Comparison of ENCODE assay signal across 7 mouse cellular contexts in genomic region chr10:95142844-95143435, GRCm38 (mm10).
DNase-seq lines count a peak whose midpoint lies in the region; ATAC-seq and TF ChIP-seq lines count a peak whose summit lies in the region.

No protein-coding gene starts in this region.

- peak; percentile 82 for ATAC-seq in cerebellum, adult (ENCODE audit: insufficient number of reproducible peaks, low FRiP score, low TSS enrichment)
- peak; percentile 85 for ATAC-seq in heart, embryonic 12.5 days (ENCODE audit: insufficient number of reproducible peaks, low FRiP score)
- ATAC-seq in limb, embryonic 12.5 days (ENCODE audit: insufficient number of reproducible peaks, insufficient read depth, low FRiP score, low TSS enrichment, low read depth) = peak; percentile 79; the same call in 1 of the 2 replicates
- ATAC-seq in midbrain, postnatal 0 days (ENCODE audit: low FRiP score) = peak; percentile 61

- H3K9me3 ChIP-seq in heart, embryonic 12.5 days (replicated peaks) = no peaks in the 10 kb centered on the region
- no peaks in the 10 kb centered on the region for H3K9me3 ChIP-seq in limb, embryonic 12.5 days
- H3K9me3 ChIP-seq in midbrain, postnatal 0 days (ENCODE audit: low read length) = no peaks in the 10 kb centered on the region

- peak; percentile 75 for DNase-seq in fibroblast of lung, adult 2 months (ENCODE audit: low read depth)
- peak; percentile 77 for DNase-seq in kidney, adult 9 months
- DNase-seq in midbrain, postnatal 0 days (ENCODE audit: low spot score) = peak; percentile 88
- DNase-seq in testis, postnatal 14 days (ENCODE audit: low spot score) = peak; percentile 28

- H3K4me3 ChIP-seq in heart, embryonic 12.5 days = no peak overlapping the region
- no peak overlapping the region for H3K4me3 ChIP-seq in limb, embryonic 12.5 days (replicated peaks)
- H3K4me3 ChIP-seq in midbrain, postnatal 0 days (ENCODE audit: low read depth, low read length) = no peak overlapping the region

- H3K4me2 ChIP-seq in heart, embryonic 12.5 days = peak overlapping the region; percentile 18
- H3K4me2 ChIP-seq in limb, embryonic 12.5 days = no peak overlapping the region
- no peak overlapping the region for H3K4me2 ChIP-seq in midbrain, postnatal 0 days (ENCODE audit: low read depth, low read length, poor library complexity, severe bottlenecking)

- 12% methylated on average over 11 of the region's 11 CpGs for WGBS in heart, embryonic 12.5 days
- 17% methylated on average over 11 of the region's 11 CpGs for WGBS in limb, embryonic 12.5 days
- WGBS in midbrain, postnatal 0 days = 28% methylated on average over 11 of the region's 11 CpGs

- TF ChIP-seq CTCF in midbrain, postnatal 0 days (IDR thresholded peaks at IDR 0.05) = no peak

- no peaks in the 10 kb centered on the region for H3K36me3 ChIP-seq in heart, embryonic 12.5 days
- no peaks in the 10 kb centered on the region for H3K36me3 ChIP-seq in limb, embryonic 12.5 days
- no peaks in the 10 kb centered on the region for H3K36me3 ChIP-seq in midbrain, postnatal 0 days (ENCODE audit: insufficient read depth, low read length)

- peak overlapping the region; percentile 92 for H3K27ac ChIP-seq in heart, embryonic 12.5 days (ENCODE audit: poor library complexity, severe bottlenecking)
- peak overlapping the region; percentile 59 for H3K27ac ChIP-seq in limb, embryonic 12.5 days
- H3K27ac ChIP-seq in midbrain, postnatal 0 days (ENCODE audit: low read depth, low read length) = peak overlapping the region; percentile 34; the same call in 1 of the 2 replicates

- H3K27me3 ChIP-seq in heart, embryonic 12.5 days (replicated peaks) = no peaks in the 10 kb centered on the region
- H3K27me3 ChIP-seq in limb, embryonic 12.5 days = no peaks in the 10 kb centered on the region; the same call in 1 of the 2 replicates
- no peaks in the 10 kb centered on the region for H3K27me3 ChIP-seq in midbrain, postnatal 0 days (ENCODE audit: insufficient read depth, low read length)

- peaks cover 67% of the 10 kb centered on the region for H3K4me1 ChIP-seq in heart, embryonic 12.5 days (replicated peaks)
- H3K4me1 ChIP-seq in limb, embryonic 12.5 days (replicated peaks) = peaks cover 45% of the 10 kb centered on the region
- H3K4me1 ChIP-seq in midbrain, postnatal 0 days (ENCODE audit: insufficient read depth, low read length) = peaks cover 17% of the 10 kb centered on the region

- 0 out of 2 replicates have a peak overlapping the region, but pooled peaks have one; percentile 14 for H3K9ac ChIP-seq in heart, embryonic 12.5 days
- H3K9ac ChIP-seq in limb, embryonic 12.5 days (replicated peaks) = no peak overlapping the region
- H3K9ac ChIP-seq in midbrain, postnatal 0 days (replicated peaks; ENCODE audit: low read length, poor library complexity, severe bottlenecking) = no peak overlapping the region

Comparison
In these comparisons a context has a peak if more than half of its experiments do, and no peak if none do; other contexts are left out.
1. DNase-seq: peak in every context shown above with its lines; median percentile 88 in midbrain, postnatal 0 days; 77 in kidney, adult 9 months; 75 in fibroblast of lung, adult 2 months; 28 in testis, postnatal 14 days.
2. H3K27ac ChIP-seq: peak in every context shown above with its lines; median percentile 92 in heart, embryonic 12.5 days; 59 in limb, embryonic 12.5 days; 34 in midbrain, postnatal 0 days.